Mouse (Mus musculus): ENCODE data around the gene Dop1b. TPM values are rescaled to one million over a fixed set of nuclear protein-coding genes. Genes with fewer than 3 reads are reported as not detected.

The Dop1b gene
- polyA plus RNA-seq, 1 experiment from 2014 or later, result 30.1 TPM

DNA sequence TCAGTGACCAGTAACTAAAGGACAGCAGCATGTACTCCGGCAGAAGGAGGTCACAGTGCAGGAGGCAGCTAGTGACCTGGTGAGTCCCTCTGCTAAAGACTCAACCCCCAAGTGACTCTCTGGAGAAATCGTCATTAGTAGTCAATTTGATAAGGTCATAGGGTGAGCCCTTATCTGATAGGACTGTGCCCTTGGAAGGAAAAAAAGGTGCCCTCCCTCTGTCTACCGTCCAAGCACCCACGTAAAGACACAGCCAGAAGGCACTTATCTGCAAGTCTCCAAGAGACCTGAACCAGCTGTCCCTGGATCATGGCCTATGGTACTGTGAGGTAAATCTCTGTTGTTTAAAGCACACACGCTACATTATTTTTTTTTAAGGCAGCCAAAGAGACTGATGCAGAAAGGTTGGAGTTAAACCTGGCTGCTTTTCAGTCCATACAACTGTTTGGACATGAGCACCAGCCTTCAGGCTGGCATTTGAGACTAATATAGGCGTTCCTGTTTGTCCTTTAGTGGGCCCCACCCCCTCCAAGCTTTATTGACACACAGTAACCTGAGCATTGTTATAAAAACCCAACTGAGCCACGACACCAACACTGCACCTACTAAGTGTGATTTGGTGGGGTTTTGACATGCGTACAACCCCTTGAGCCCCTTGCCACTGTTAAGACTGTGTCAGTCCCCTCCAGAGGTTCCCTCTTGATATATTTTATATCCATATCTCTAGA is 13.9 kb downstream of the Dop1b start:
- ATAC-seq (ENCODE audit: low FRiP score, low TSS enrichment), result no peak
- Histone ChIP-seq H3K4me3 (ENCODE audit: low read length) (no peak overlapping the region), H3K4me2 (replicated peaks; ENCODE audit: low read depth, low read length) (no peak overlapping the region), H3K9ac (replicated peaks; ENCODE audit: low read length) (no peak overlapping the region), H3K27me3 (ENCODE audit: insufficient read depth, low read length) (no peaks in the 10 kb centered on the region), H3K36me3 (ENCODE audit: insufficient read depth, low read length) (no peaks in the 10 kb centered on the region), H3K27ac (ENCODE audit: low read length) (no peak overlapping the region), H3K4me1 (ENCODE audit: insufficient read depth, low read length) (peaks cover 18% of the 10 kb centered on the region), H3K9me3 (ENCODE audit: low read length) (no peaks in the 10 kb centered on the region)
- 54% methylated on average over 8 of the region's 8 CpGs for WGBS

DNA sequence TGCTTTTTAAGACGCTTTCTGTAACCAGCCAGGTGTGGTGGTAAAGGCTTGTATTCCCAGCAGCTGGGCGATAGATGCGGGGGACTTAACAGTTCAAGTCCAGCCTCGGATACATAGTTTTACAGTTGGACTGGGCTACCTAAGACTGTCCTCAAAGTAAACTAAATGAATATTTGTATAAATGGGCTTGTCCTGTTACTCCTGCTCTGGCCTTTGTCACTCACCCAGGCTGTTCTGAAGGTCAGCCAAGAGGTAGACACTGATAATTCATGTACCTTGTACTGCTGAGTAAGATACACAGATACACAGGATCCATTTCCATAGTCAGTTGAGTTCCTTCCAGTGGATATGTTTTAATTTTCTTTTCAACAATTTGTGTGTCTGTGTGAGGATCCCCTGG is 14.5 kb downstream of the Dop1b start:
- Histone ChIP-seq H3K9ac (replicated peaks; ENCODE audit: low read length) (no peak overlapping the region), H3K4me3 (ENCODE audit: low read length) (no peak overlapping the region), H3K4me2 (replicated peaks; ENCODE audit: low read depth, low read length) (no peak overlapping the region), H3K27me3 (ENCODE audit: insufficient read depth, low read length) (no peaks in the 10 kb centered on the region), H3K27ac (ENCODE audit: low read length) (no peak overlapping the region), H3K9me3 (ENCODE audit: low read length) (no peaks in the 10 kb centered on the region), H3K36me3 (ENCODE audit: insufficient read depth, low read length) (no peaks in the 10 kb centered on the region), H3K4me1 (ENCODE audit: insufficient read depth, low read length) (peaks cover 18% of the 10 kb centered on the region)
- 76% methylated on average over 4 of the region's 4 CpGs for WGBS
- ATAC-seq (ENCODE audit: low FRiP score, low TSS enrichment), result no peak

DNA sequence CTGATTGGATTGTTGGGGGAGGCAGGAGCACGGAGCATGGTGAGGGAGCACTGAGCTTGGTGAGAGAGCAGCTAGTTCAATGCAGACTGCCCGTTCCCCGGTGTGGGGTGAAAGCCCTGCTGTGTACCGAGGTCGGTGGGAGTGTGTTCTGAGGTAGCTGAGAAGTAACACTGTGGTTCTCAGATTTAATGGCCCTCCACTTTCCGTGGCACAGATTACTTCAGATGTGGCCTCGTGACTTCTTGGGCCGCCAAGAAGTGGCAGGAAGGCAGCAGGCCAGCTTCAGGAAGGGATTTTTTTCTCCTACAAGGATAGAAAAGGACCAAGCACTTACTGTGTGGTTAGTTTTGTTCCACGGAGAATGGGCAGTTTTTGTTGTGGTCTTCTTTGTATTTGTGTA is 17.0 kb downstream of the Dop1b start:
- Histone ChIP-seq H3K4me3 (ENCODE audit: low read length) (no peak overlapping the region), H3K4me2 (replicated peaks; ENCODE audit: low read depth, low read length) (no peak overlapping the region), H3K27me3 (ENCODE audit: insufficient read depth, low read length) (no peaks in the 10 kb centered on the region), H3K27ac (ENCODE audit: low read length) (no peak overlapping the region), H3K4me1 (ENCODE audit: insufficient read depth, low read length) (peaks cover 18% of the 10 kb centered on the region), H3K9me3 (ENCODE audit: low read length) (no peaks in the 10 kb centered on the region), H3K36me3 (ENCODE audit: insufficient read depth, low read length) (no peaks in the 10 kb centered on the region), H3K9ac (replicated peaks; ENCODE audit: low read length) (no peak overlapping the region)
- 58% methylated on average over 9 of the region's 9 CpGs for WGBS
- no peak for ATAC-seq (ENCODE audit: low FRiP score, low TSS enrichment)

DNA sequence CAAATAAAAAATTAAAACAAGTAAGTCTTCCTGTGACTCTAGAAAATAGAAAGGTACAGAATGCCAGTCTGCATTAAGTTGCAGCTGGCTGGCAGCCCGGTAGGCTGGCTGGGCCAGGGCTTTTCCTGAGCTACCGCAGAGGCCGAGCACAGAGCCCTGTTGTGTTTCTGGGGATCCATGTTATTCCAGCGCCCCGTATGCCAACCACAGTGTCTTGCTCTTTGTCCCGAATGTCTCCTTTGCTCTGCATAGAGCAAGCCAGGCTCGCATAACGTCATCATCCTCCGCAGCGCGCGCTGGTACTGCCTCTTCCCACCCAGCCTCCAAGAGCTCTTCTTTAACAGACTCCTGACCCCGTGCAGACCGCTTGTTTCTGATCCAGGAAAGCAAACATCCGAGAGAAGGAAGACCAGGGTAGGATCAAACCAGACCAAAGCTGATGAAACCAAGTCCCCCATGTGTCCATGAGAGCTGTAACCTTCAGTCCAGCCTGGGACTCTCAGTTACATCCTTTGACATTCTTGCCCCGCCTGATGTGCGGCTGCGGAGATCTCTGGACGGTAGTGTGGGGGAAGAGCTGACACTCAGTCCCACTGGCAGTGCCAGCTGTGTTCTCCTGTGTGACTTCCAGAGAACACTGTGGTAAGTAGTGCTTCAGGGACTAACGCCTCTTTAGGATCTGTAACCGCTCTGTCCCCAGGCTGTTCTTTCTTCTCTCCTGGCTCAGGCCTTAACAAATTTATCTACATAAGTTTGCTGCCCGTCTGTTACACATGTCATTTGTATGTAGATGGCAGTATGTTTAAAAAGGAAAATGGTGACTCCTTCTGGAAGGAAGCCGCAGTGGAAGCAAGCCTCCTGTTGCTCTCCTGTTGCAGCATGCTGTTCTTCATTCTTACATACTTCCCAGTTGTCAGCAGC is 18.4 kb downstream of the Dop1b start:
- no peaks in the 10 kb centered on the region for H3K27me3 ChIP-seq (ENCODE audit: insufficient read depth, low read length)
- H3K27ac ChIP-seq (ENCODE audit: low read length), result no peak overlapping the region
- WGBS, result 74% methylated on average over 23 of the region's 23 CpGs
- no peak for ATAC-seq (ENCODE audit: low FRiP score, low TSS enrichment)
- peaks cover 24% of the 10 kb centered on the region for H3K4me1 ChIP-seq (ENCODE audit: insufficient read depth, low read length)
- H3K4me3 ChIP-seq (ENCODE audit: low read length), result no peak overlapping the region
- no peaks in the 10 kb centered on the region for H3K9me3 ChIP-seq (ENCODE audit: low read length)
- no peak overlapping the region for H3K9ac ChIP-seq (replicated peaks; ENCODE audit: low read length)
- H3K36me3 ChIP-seq (ENCODE audit: insufficient read depth, low read length), result no peaks in the 10 kb centered on the region
- H3K4me2 ChIP-seq (replicated peaks; ENCODE audit: low read depth, low read length), result no peak overlapping the region

DNA sequence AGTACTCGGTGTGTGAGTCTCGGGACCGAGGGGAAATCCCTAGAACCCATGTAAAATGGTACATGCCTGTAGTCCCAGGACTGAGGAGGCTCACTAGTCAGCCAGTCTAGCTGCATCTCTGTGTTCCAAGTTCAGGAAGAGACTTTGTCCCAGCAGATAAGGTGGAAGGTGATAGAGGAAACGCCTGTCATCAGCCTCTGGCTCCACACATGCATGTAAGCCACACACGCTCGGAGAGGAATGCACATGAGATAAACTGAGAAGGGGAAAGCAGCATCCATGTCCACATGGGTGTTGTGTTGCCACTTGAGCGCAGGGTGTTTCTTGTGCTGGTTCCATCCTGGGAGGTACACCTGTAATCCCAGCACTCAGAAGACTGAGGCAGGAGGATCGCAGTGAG is 19.6 kb downstream of the Dop1b start:
- no peaks in the 10 kb centered on the region for H3K27me3 ChIP-seq (ENCODE audit: insufficient read depth, low read length)
- no peaks in the 10 kb centered on the region for H3K36me3 ChIP-seq (ENCODE audit: insufficient read depth, low read length)
- no peak for ATAC-seq (ENCODE audit: low FRiP score, low TSS enrichment)
- no peak overlapping the region for H3K27ac ChIP-seq (ENCODE audit: low read length)
- no peaks in the 10 kb centered on the region for H3K9me3 ChIP-seq (ENCODE audit: low read length)
- no peak overlapping the region for H3K9ac ChIP-seq (replicated peaks; ENCODE audit: low read length)
- H3K4me2 ChIP-seq (replicated peaks; ENCODE audit: low read depth, low read length), result no peak overlapping the region
- H3K4me1 ChIP-seq (ENCODE audit: insufficient read depth, low read length), result peaks cover 24% of the 10 kb centered on the region
- no peak overlapping the region for H3K4me3 ChIP-seq (ENCODE audit: low read length)
- 90% methylated on average over 8 of the region's 8 CpGs for WGBS

DNA sequence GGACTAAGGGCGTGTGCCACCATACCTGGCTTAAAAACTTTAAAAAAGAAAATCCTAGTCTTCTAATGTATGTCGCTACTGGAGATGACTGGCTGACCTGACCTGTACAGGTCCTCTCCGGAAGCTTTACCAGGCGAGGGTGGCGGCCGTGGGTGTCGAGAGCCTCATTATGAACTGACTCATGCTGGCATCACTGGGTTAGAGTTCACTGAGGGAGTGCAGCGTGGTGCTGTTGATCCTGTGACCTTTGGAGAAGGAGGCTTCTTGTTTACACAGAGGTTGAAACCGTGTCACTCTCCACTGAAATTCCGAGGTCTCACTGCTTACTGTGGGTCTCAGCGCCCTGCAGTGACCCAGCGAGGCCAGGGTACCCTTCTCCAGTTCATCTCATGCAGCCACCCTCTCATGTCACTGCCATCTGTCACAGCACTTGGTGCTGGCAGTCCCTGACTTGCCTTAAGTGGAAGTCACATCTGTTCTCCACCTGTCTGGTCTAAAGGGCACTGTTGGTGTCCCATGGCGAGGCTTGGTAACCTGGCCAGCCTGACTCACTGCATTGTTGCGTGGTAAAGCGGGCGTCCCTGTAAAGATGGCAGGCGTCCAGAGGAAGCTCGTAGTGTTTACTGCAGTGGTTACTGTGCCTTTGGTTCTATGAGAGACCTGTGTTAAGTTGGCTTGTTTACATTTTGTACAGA is 21.3 kb downstream of the Dop1b start:
- 56% methylated on average over 18 of the region's 18 CpGs for WGBS
- Histone ChIP-seq H3K4me3 (ENCODE audit: low read length) (no peak overlapping the region), H3K9ac (replicated peaks; ENCODE audit: low read length) (no peak overlapping the region), H3K4me1 (ENCODE audit: insufficient read depth, low read length) (peaks cover 24% of the 10 kb centered on the region), H3K4me2 (replicated peaks; ENCODE audit: low read depth, low read length) (no peak overlapping the region), H3K9me3 (ENCODE audit: low read length) (no peaks in the 10 kb centered on the region), H3K27me3 (ENCODE audit: insufficient read depth, low read length) (no peaks in the 10 kb centered on the region), H3K27ac (ENCODE audit: low read length) (no peak overlapping the region), H3K36me3 (ENCODE audit: insufficient read depth, low read length) (no peaks in the 10 kb centered on the region)
- no peak for ATAC-seq (ENCODE audit: low FRiP score, low TSS enrichment)

DNA sequence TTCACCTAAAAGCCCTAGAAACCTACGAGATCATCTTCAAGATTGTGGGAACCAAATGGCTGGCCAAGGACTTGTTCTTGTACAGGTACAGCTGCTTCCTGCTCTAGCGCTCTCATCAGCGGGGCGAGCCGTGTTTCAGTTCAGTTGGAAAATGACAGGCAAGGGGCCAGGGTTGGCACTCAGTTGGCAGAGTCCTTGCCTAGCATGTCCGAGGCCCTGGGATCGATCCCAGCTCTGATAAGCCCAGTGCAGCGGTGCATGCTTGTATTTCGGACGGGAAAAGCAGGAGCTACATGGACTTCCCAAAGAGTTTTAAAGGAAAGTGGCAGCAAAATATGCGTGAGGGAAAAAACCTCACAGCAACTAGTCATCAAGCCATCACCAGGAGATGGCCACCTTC is 27.5 kb downstream of the Dop1b start:
- Histone ChIP-seq H3K4me2 (replicated peaks; ENCODE audit: low read depth, low read length) (no peak overlapping the region), H3K9me3 (ENCODE audit: low read length) (no peaks in the 10 kb centered on the region), H3K9ac (replicated peaks; ENCODE audit: low read length) (no peak overlapping the region), H3K4me1 (ENCODE audit: insufficient read depth, low read length) (peaks cover 6% of the 10 kb centered on the region; the same call in 1 of the 2 replicates), H3K27me3 (ENCODE audit: insufficient read depth, low read length) (no peaks in the 10 kb centered on the region), H3K36me3 (ENCODE audit: insufficient read depth, low read length) (no peaks in the 10 kb centered on the region), H3K27ac (ENCODE audit: low read length) (no peak overlapping the region), H3K4me3 (ENCODE audit: low read length) (no peak overlapping the region)
- WGBS, result 82% methylated on average over 11 of the region's 11 CpGs
- ATAC-seq (ENCODE audit: low FRiP score, low TSS enrichment), result no peak

DNA sequence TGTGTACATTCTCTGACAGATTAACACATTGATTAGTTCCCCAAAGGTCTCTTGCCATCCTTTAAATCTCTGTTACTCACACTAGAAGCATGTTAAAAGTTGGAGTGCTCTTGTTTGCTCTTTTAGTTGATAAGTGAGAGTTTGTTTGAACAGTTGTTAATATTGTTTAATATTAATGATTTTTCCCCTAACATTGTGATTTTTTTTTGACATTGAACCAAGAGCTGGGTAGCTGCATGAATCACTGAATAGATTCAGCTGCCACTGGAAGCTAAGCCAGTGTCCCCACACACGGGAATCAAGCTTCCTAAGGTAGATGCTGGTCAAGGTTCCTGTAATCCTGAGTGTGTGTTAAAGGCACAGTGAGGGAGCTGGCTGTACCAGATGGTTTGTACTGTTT is 31.2 kb downstream of the Dop1b start:
- no peak overlapping the region for H3K4me3 ChIP-seq (ENCODE audit: low read length)
- WGBS, result 67% methylated on average over 1 of the region's 1 CpGs
- no peak overlapping the region for H3K9ac ChIP-seq (replicated peaks; ENCODE audit: low read length)
- H3K27ac ChIP-seq (ENCODE audit: low read length), result no peak overlapping the region
- H3K4me2 ChIP-seq (replicated peaks; ENCODE audit: low read depth, low read length), result no peak overlapping the region
- H3K27me3 ChIP-seq (ENCODE audit: insufficient read depth, low read length), result no peaks in the 10 kb centered on the region
- H3K4me1 ChIP-seq (ENCODE audit: insufficient read depth, low read length), result no peaks in the 10 kb centered on the region
- no peak for ATAC-seq (ENCODE audit: low FRiP score, low TSS enrichment)
- no peaks in the 10 kb centered on the region for H3K36me3 ChIP-seq (ENCODE audit: insufficient read depth, low read length)
- no peaks in the 10 kb centered on the region for H3K9me3 ChIP-seq (ENCODE audit: low read length)

DNA sequence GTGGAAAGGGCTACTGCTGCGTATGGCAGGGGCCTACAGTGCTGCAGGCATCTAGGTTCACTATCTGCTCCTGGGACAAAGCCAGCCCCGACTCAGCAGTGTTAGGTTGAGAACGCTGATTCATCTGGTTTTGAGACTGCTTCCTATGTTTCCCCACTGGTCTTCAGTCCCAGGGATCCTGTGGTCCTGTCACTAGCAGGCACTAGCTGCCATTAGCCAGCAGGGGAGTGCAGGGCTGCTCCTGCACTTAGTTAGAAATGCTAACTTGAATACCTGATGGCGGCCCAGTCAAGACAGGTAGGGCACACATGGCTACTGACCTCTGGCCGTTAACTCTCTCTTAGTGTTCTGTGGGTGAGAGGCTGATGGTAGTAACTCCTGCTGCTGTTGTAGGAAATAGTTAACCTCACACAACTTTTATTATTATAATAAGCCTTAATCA is 32.4 kb downstream of the Dop1b start:
- H3K4me2 ChIP-seq (replicated peaks; ENCODE audit: low read depth, low read length), result no peak overlapping the region
- H3K27ac ChIP-seq (ENCODE audit: low read length), result peak overlapping the region; percentile 68
- no peak overlapping the region for H3K9ac ChIP-seq (replicated peaks; ENCODE audit: low read length)
- H3K9me3 ChIP-seq (ENCODE audit: low read length), result no peaks in the 10 kb centered on the region
- H3K4me1 ChIP-seq (ENCODE audit: insufficient read depth, low read length), result no peaks in the 10 kb centered on the region
- H3K36me3 ChIP-seq (ENCODE audit: insufficient read depth, low read length), result no peaks in the 10 kb centered on the region
- H3K4me3 ChIP-seq (ENCODE audit: low read length), result no peak overlapping the region
- no peaks in the 10 kb centered on the region for H3K27me3 ChIP-seq (ENCODE audit: insufficient read depth, low read length)
- WGBS, result 66% methylated on average over 5 of the region's 5 CpGs
- peak; percentile 61 for ATAC-seq (ENCODE audit: low FRiP score, low TSS enrichment)
